Mouse (Mus musculus) urinary bladder, postnatal 0 days (tissue): ENCODE results near the gene Tent5c. TPM values are rescaled to one million over a fixed set of nuclear protein-coding genes. Genes with fewer than 3 reads are reported as not detected.

Source experiments
- polyA plus RNA-seq: library from polyadenylated mRNA; unstranded; fragments of >200 nt; fragmentation: Nextera tagmentation; extraction: Ambion mirVana; gene quantifications from 2 replicates; pipeline ENCODE4 v1.2.1, GENCODE M21; 2015

The Tent5c gene
- 4.0 and 7.0 TPM in 2 replicates for polyA plus RNA-seq

DNA sequence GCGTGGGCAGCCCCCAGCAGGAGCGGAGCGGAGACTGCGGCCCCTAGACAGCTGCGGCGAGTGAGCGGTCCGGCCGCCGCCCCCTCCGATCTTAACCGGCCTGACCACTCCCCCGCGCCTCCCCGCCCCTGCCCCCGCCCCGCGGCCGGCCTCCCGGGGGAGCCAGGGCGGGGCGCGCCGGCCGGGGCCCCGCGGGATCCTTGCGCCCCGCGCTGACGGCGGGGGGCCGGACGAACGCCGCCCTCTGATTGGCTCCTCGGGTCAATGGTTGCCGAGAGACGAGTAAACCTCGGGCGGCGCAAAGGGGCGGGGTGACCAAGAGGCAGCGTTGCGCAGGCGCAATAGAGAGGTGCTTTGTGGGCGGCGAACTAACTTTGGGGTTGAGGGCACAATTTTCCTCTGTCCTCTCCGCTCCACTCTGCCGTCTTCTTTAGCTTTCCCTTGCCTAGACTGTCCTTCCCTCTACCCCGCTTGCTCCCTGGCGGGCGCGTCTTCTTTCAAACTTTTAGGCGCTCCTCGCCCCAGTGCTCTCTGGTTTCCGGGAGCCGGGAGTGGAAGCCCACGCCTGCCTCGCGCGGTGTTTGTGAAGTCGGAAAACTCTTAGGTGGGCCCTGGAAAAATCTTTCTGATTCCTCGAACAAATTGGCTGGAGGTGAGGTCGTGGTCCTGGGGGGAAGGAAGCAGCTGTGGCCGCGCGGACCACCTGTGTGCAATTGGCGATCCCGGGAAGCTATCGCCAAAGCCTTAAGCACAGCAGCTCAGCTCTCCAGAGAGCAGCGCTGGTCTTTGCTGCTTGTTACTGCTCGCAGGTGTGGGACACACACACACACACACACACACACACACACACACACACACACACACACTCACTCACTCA lies at the start of gene Tent5c:
Gene Tent5c (minus strand): TSS at position 192 of the 877 bp plus-strand sequence.

Other genes starting within 250 kb of the Tent5c start
- gene Man1a2, start 196.2 kb upstream of the Tent5c start, polyA plus RNA-seq = 75.8 and 85.0 TPM in 2 replicates